Mouse (Mus musculus) midbrain, embryonic 10.5 days (tissue): ENCODE measurements around the gene Gm42715. TPM values are rescaled to one million over a fixed set of nuclear protein-coding genes. Genes with fewer than 3 reads are reported as not detected.
A peak's percentile ranks its signal among the peaks of the same experiment; 100 is the strongest.
"Not testable (repeated sequence)": the region's sequence is repeated elsewhere in the genome, so short reads cannot be mapped to it uniquely, and the experiment has no call there.

Experiments used
- DNase-seq: peaks from one replicate; pipeline ENCODE4 v3.0.0-alpha.2; 2017; ENCODE audit warnings: low spot score
- H3K27ac ChIP-seq: fragments of 300-500 bp; sonication (generic); replicated peaks from 2 replicates; pipeline ENCODE4 v1.5.1; 2016; ENCODE audit warnings: mild to moderate bottlenecking
- H3K27me3 ChIP-seq: fragments of 300-500 bp; sonication (generic); 2 replicates; pipeline ENCODE4 v1.6.1; 2016; ENCODE audit warnings: low read depth, mild to moderate bottlenecking; ENCODE audit not compliant: poor library complexity, severe bottlenecking
- H3K36me3 ChIP-seq: fragments of 300-500 bp; sonication (generic); 2 replicates; pipeline ENCODE4 v1.6.1; 2016; ENCODE audit warnings: mild to moderate bottlenecking, moderate library complexity
- H3K4me1 ChIP-seq: fragments of 300-500 bp; sonication (generic); 2 replicates; pipeline ENCODE4 v1.6.1; 2016
- H3K4me3 ChIP-seq: fragments of 300-500 bp; sonication (generic); 2 replicates; pipeline ENCODE4 v1.5.1; 2016; ENCODE audit warnings: mild to moderate bottlenecking, moderate library complexity
- H3K9me3 ChIP-seq: fragments of 300-500 bp; sonication (generic); replicated peaks from 2 replicates; pipeline ENCODE4 v1.6.1; 2016; ENCODE audit warnings: mild to moderate bottlenecking
- WGBS: fragments of 180-500 bp; shearing (Covaris S2); methylation state at CpG from one replicate; pipeline ENCODE4 v1.1.7; 2016; 5-methylcytosine and 5-hydroxymethylcytosine counted together
- polyA plus RNA-seq: library from polyadenylated mRNA; unstranded; fragments of >200 nt; fragmentation: Nextera tagmentation; extraction: Ambion mirVana; gene quantifications from 2 replicates; pipeline ENCODE4 v1.2.1, GENCODE M21; 2016

The Gm42715 gene
- polyA plus RNA-seq, 1 experiment from 2014 or later, result 14.3 TPM

- H3K27me3 ChIP-seq, result no peaks in the 10 kb centered on the region
- H3K4me3 ChIP-seq, result peak within 1 kb of the TSS; percentile 98
- H3K4me1 ChIP-seq, result peaks cover 34% of the 10 kb centered on the region
- peak within 1 kb of the TSS; percentile 93 for H3K27ac ChIP-seq
- H3K9me3 ChIP-seq, result no peaks in the 10 kb centered on the region
- H3K36me3 ChIP-seq, result peaks cover 73% of the 10 kb centered on the region
- under 1% methylated on average over 62 of the region's 62 CpGs for WGBS
- DNase-seq, result peak; percentile 92
Observed at GRCm38 (mm10) chr7:127478635-127479317, 40.6 kb upstream of the Gm42715 start, which contains the start of gene Fbrs. Gene Fbrs (plus strand): TSS chr7:127479199.

- DNase-seq, result no peak
- H3K36me3 ChIP-seq, result peaks cover 73% of the 10 kb centered on the region
- no peaks in the 10 kb centered on the region for H3K9me3 ChIP-seq
- H3K4me1 ChIP-seq, result peaks cover 34% of the 10 kb centered on the region
- WGBS, result 8% methylated on average over 48 of the region's 48 CpGs
- H3K27ac ChIP-seq, result peak overlapping the region; percentile 93
- H3K4me3 ChIP-seq, result peak overlapping the region; percentile 98
- H3K27me3 ChIP-seq, result no peaks in the 10 kb centered on the region
Observed at GRCm38 (mm10) chr7:127479318-127480225, 39.8 kb upstream of the Gm42715 start.

GRCm38 (mm10) chr7:127480321-127480720 is 39.1 kb upstream of the Gm42715 start:
- 79% methylated on average over 2 of the region's 2 CpGs for WGBS
- H3K4me3 ChIP-seq, result peak overlapping the region; percentile 98
- no peaks in the 10 kb centered on the region for H3K27me3 ChIP-seq
- peaks cover 73% of the 10 kb centered on the region for H3K36me3 ChIP-seq
- DNase-seq, result no peak
- peaks cover 34% of the 10 kb centered on the region for H3K4me1 ChIP-seq
- H3K9me3 ChIP-seq, result no peaks in the 10 kb centered on the region
- H3K27ac ChIP-seq, result no peak overlapping the region

GRCm38 (mm10) chr7:127485416-127485815 is 34.0 kb upstream of the Gm42715 start:
- Histone ChIP-seq H3K27ac (no peak overlapping the region), H3K9me3 (no peaks in the 10 kb centered on the region), H3K27me3 (no peaks in the 10 kb centered on the region), H3K4me1 (peaks cover 7% of the 10 kb centered on the region), H3K36me3 (peaks cover 98% of the 10 kb centered on the region), H3K4me3 (no peak overlapping the region)
- 77% methylated on average over 5 of the region's 5 CpGs for WGBS
- DNase-seq, result no peak

- H3K9me3 ChIP-seq, H3K27ac ChIP-seq, DNase-seq, H3K4me1 ChIP-seq, H3K4me3 ChIP-seq, H3K27me3 ChIP-seq: not testable (repeated sequence)
- WGBS, result 92% methylated on average over 5 of the region's 5 CpGs
- peaks cover 92% of the 10 kb centered on the region for H3K36me3 ChIP-seq
Observed at GRCm38 (mm10) chr7:127488364-127488763, 31.0 kb upstream of the Gm42715 start.

- no peak overlapping the region for H3K27ac ChIP-seq
Observed at GRCm38 (mm10) chr7:127489982-127490381, 29.4 kb upstream of the Gm42715 start.

GRCm38 (mm10) chr7:127491846-127492245 is 27.5 kb upstream of the Gm42715 start:
- 93% methylated on average over 3 of the region's 3 CpGs for WGBS
- no peaks in the 10 kb centered on the region for H3K4me1 ChIP-seq
- DNase-seq, result no peak
- H3K27ac ChIP-seq, result no peak overlapping the region
- H3K4me3 ChIP-seq, result no peak overlapping the region
- H3K27me3 ChIP-seq, result no peaks in the 10 kb centered on the region
- peaks cover 57% of the 10 kb centered on the region for H3K36me3 ChIP-seq
- no peaks in the 10 kb centered on the region for H3K9me3 ChIP-seq

More at GRCm38 (mm10) chr7:127489982-127490381, 29.4 kb upstream of the Gm42715 start:
- no peaks in the 10 kb centered on the region for H3K4me1 ChIP-seq
- no peaks in the 10 kb centered on the region for H3K9me3 ChIP-seq
- peaks cover 76% of the 10 kb centered on the region for H3K36me3 ChIP-seq
- DNase-seq, result no peak
- 91% methylated on average over 7 of the region's 7 CpGs for WGBS
- no peak overlapping the region for H3K4me3 ChIP-seq
- H3K27me3 ChIP-seq, result no peaks in the 10 kb centered on the region

- H3K36me3 ChIP-seq, result peaks cover 31% of the 10 kb centered on the region
- no peak overlapping the region for H3K27ac ChIP-seq
- H3K4me3 ChIP-seq, result no peak overlapping the region
- H3K27me3 ChIP-seq, result no peaks in the 10 kb centered on the region
- H3K9me3 ChIP-seq, result no peaks in the 10 kb centered on the region
- H3K4me1 ChIP-seq, result no peaks in the 10 kb centered on the region
- DNase-seq, result no peak
Observed at GRCm38 (mm10) chr7:127494648-127495047, 24.7 kb upstream of the Gm42715 start.

GRCm38 (mm10) chr7:127497382-127497781 is 22.0 kb upstream of the Gm42715 start:
- Histone ChIP-seq H3K27me3 (no peaks in the 10 kb centered on the region), H3K27ac (no peak overlapping the region), H3K9me3 (no peaks in the 10 kb centered on the region), H3K4me1 (no peaks in the 10 kb centered on the region), H3K4me3 (no peak overlapping the region), H3K36me3 (peaks cover 4% of the 10 kb centered on the region)
- 90% methylated on average over 2 of the region's 2 CpGs for WGBS
- no peak for DNase-seq

- Histone ChIP-seq H3K9me3 (no peaks in the 10 kb centered on the region), H3K27me3 (no peaks in the 10 kb centered on the region), H3K4me3 (no peak overlapping the region), H3K27ac (no peak overlapping the region), H3K4me1 (no peaks in the 10 kb centered on the region), H3K36me3 (no peaks in the 10 kb centered on the region)
- WGBS, result 49% methylated on average over 3 of the region's 3 CpGs
- no peak for DNase-seq
Observed at GRCm38 (mm10) chr7:127498407-127498806, 21.0 kb upstream of the Gm42715 start.

- Histone ChIP-seq H3K36me3 (peaks cover 3% of the 10 kb centered on the region; the same call in 1 of the 2 replicates), H3K4me1 (peaks cover 17% of the 10 kb centered on the region)
- WGBS, result 96% methylated on average over 3 of the region's 3 CpGs
Observed at GRCm38 (mm10) chr7:127508291-127508690, 11.1 kb upstream of the Gm42715 start.

GRCm38 (mm10) chr7:127509830-127510229 is 9.6 kb upstream of the Gm42715 start:
- 92% methylated on average over 4 of the region's 4 CpGs for WGBS
- not testable (repeated sequence) for H3K27me3 ChIP-seq, DNase-seq, H3K9me3 ChIP-seq, H3K27ac ChIP-seq, H3K4me3 ChIP-seq
- H3K4me1 ChIP-seq, result peaks cover 26% of the 10 kb centered on the region
- H3K36me3 ChIP-seq, result peaks cover 17% of the 10 kb centered on the region

More at GRCm38 (mm10) chr7:127508291-127508690, 11.1 kb upstream of the Gm42715 start:
- Histone ChIP-seq H3K4me3 (no peak overlapping the region), H3K9me3 (no peaks in the 10 kb centered on the region), H3K27me3 (no peaks in the 10 kb centered on the region), H3K27ac (no peak overlapping the region)
- DNase-seq, result no peak

GRCm38 (mm10) chr7:127511241-127511640 is 8.1 kb upstream of the Gm42715 start:
- peak overlapping the region; percentile 99 for H3K27ac ChIP-seq
- DNase-seq, result no peak
- peaks cover 31% of the 10 kb centered on the region for H3K36me3 ChIP-seq
- H3K9me3 ChIP-seq, result no peaks in the 10 kb centered on the region
- H3K27me3 ChIP-seq, result no peaks in the 10 kb centered on the region
- peak overlapping the region; percentile 88 for H3K4me3 ChIP-seq
- H3K4me1 ChIP-seq, result peaks cover 26% of the 10 kb centered on the region
- WGBS, result 42% methylated on average over 8 of the region's 8 CpGs
